Comparison of ENCODE assay signal across 19 mouse cellular contexts in genomic region chr9:34231561-34231960, GRCm38 (mm10).
DNase-seq lines count a peak whose midpoint lies in the region; TF ChIP-seq lines count a peak whose summit lies in the region.
"Had no signal": no experiment of that assay in that cellular context is flagged by ENCODE, and none has a peak within 500 bp of the region (broad histone marks: within the 10 kb centered on the region; RNA-seq: fewer than 3 reads in every experiment).

No protein-coding gene starts in this region.

- H3K4me3 ChIP-seq in layer of hippocampus, adult 2 months = no peak overlapping the region
- H3K4me3 ChIP-seq: heart, embryonic 13.5 days; limb, embryonic 15.5 days; midbrain, embryonic 12.5 days; neural tube, embryonic 13.5 days had no signal

- peak overlapping the region; percentile 72 for H3K27ac ChIP-seq in layer of hippocampus, adult 2 months
- H3K27ac ChIP-seq: heart, embryonic 13.5 days; limb, embryonic 15.5 days; midbrain, embryonic 12.5 days; neural tube, embryonic 13.5 days had no signal

- TF ChIP-seq CTCF in layer of hippocampus, adult 2 months (conservative IDR thresholded peaks at IDR 0.05) = no peak

- DNase-seq in left cerebral cortex, adult 11 months (ENCODE audit: low spot score) = peak; percentile 4
- no peak for DNase-seq in left cerebral cortex, postnatal 4 days
- DNase-seq in 3T3-L1 (ENCODE audit: low read depth, low spot score) (peak; percentile 45), liver (no peak)
- peak; percentile 5 for DNase-seq in adrenal gland, postnatal 25 days
- peak; percentile 20 to 71 for DNase-seq in layer of hippocampus, adult 2 months (ENCODE audit: low spot score in 2 of 2)
- DNase-seq in thymus, postnatal 4 days = no peak
- no peak for DNase-seq in gastrocnemius, adult 8-10 months (ENCODE audit: low spot score in 2 of 2)
- DNase-seq: cerebellum, adult 9-10 months; heart, postnatal 36 days; kidney, adult 18-20 months; kidney, postnatal 10 days; lung, adult 2 months; lung, postnatal 4 days; thymus, postnatal 14 days had no signal

- intact Hi-C loops in left cerebral cortex, postnatal 4 days (cut with DNase I) = no loop called here

Comparison
In these comparisons a context has a peak if more than half of its experiments do, and no peak if none do; other contexts are left out.
1. DNase-seq: peak in left cerebral cortex, adult 11 months (single experiment), 3T3-L1 (single experiment), adrenal gland, postnatal 25 days (single experiment) and layer of hippocampus, adult 2 months (2 of 2); none in left cerebral cortex, postnatal 4 days (single experiment), liver (single experiment), thymus, postnatal 4 days (single experiment) and gastrocnemius, adult 8-10 months (0 of 2).